Mouse (Mus musculus) megakaryocyte progenitor cell, adult 5-6 weeks (primary cell): ENCODE data around the gene Itih3. TPM values are rescaled to one million over a fixed set of nuclear protein-coding genes. Genes with fewer than 3 reads are reported as not detected.

Source experiments
- ATAC-seq: replicated peaks from 2 replicates; pipeline ENCODE4 v1.8.0; 2016; ENCODE audit warnings: mild to moderate bottlenecking, moderate TSS enrichment, inconsistent platforms; ENCODE audit not compliant: poor library complexity
- total RNA-seq, 2 experiments: library from RNA; stranded (forward) in 1 of 2; stranded (reverse) in 1 of 2; fragments of 157-497, 149-512 nt in 1 of 2; fragments of 200-1000 nt in 1 of 2; gene quantifications; 2 replicates each; pipeline versions ENCODE4 v1.2.3 to v1.2.4; 2015 to 2017

Gene Itih3
- total RNA-seq, 2 experiments from 2014 or later = not detected

GRCm38 (mm10) chr14:30865311-30865710 lies 58.2 kb downstream of the Itih3 start:
- peak; percentile 38 for ATAC-seq

- ATAC-seq = no peak
These were observed 61.2 kb downstream of the Itih3 start for GRCm38 (mm10) chr14:30862368-30862767.

GRCm38 (mm10) chr14:30861421-30862125 lies 62.0 kb downstream of the Itih3 start:
- ATAC-seq = no peak

Other genes with a start within 250 kb of the Itih3 start
- 11.1 and 12.1 TPM in 2 replicates for gene Sfmbt1, start 208.9 kb downstream of the Itih3 start, total RNA-seq (2015)
- 6.9 and 9.6 TPM in 2 replicates for gene Sfmbt1, start 208.9 kb downstream of the Itih3 start, total RNA-seq (2017)
- gene Tmem110, start 98.2 kb downstream of the Itih3 start, total RNA-seq (2015) = 7.1 and 10.9 TPM in 2 replicates
- 6.4 and 9.8 TPM in 2 replicates for gene Tmem110, start 98.2 kb downstream of the Itih3 start, total RNA-seq (2017)
- 0.47 and 0.49 TPM in 2 replicates for gene Mustn1, start 44.6 kb downstream of the Itih3 start, total RNA-seq (2015)
- gene Mustn1, start 44.6 kb downstream of the Itih3 start, total RNA-seq (2017) = 0.27 and 0.50 TPM in 2 replicates
- not detected in 2 replicates for gene Itih4, start 37.3 kb downstream of the Itih3 start, total RNA-seq (2015)
- not detected in 2 replicates for gene Itih4, start 37.3 kb downstream of the Itih3 start, total RNA-seq (2017)
- not detected in 2 replicates for gene Itih1, start 19.5 kb upstream of the Itih3 start, total RNA-seq (2015)
- not detected in 2 replicates for gene Itih1, start 19.5 kb upstream of the Itih3 start, total RNA-seq (2017)
- 8.5 and 8.8 TPM in 2 replicates for gene Nek4, start 27.6 kb upstream of the Itih3 start, total RNA-seq (2015)
- 12.2 and 13.8 TPM in 2 replicates for gene Nek4, start 27.6 kb upstream of the Itih3 start, total RNA-seq (2017)
- 54.2 and 64.4 TPM in 2 replicates for gene Glt8d1, start 77.6 kb upstream of the Itih3 start, total RNA-seq (2015)
- 29.2 and 37.7 TPM in 2 replicates for gene Glt8d1, start 77.6 kb upstream of the Itih3 start, total RNA-seq (2017)
- 257 and 280 TPM in 2 replicates for gene Spcs1, start 77.9 kb upstream of the Itih3 start, total RNA-seq (2015)
- gene Spcs1, start 77.9 kb upstream of the Itih3 start, total RNA-seq (2017) = 105 TPM in 2 replicates
- gene Pbrm1, start 95.4 kb upstream of the Itih3 start, total RNA-seq (2015) = 75.4 and 82.4 TPM in 2 replicates
- gene Pbrm1, start 95.4 kb upstream of the Itih3 start, total RNA-seq (2017) = 52.3 and 80.5 TPM in 2 replicates
- 365 and 481 TPM in 2 replicates for gene Gnl3, start 95.4 kb upstream of the Itih3 start, total RNA-seq (2015)
- 301 and 405 TPM in 2 replicates for gene Gnl3, start 95.4 kb upstream of the Itih3 start, total RNA-seq (2017)
- gene Smim4, start 205.2 kb upstream of the Itih3 start, total RNA-seq (2015) = 93.8 and 125 TPM in 2 replicates
- gene Smim4, start 205.2 kb upstream of the Itih3 start, total RNA-seq (2017) = 45.3 and 89.8 TPM in 2 replicates
- 90.7 and 110 TPM in 2 replicates for gene Nt5dc2, start 207.3 kb upstream of the Itih3 start, total RNA-seq (2015)
- 136 and 153 TPM in 2 replicates for gene Nt5dc2, start 207.3 kb upstream of the Itih3 start, total RNA-seq (2017)
- 3.2 and 6.7 TPM in 2 replicates for gene Stab1, start 244.9 kb upstream of the Itih3 start, total RNA-seq (2015)
- gene Stab1, start 244.9 kb upstream of the Itih3 start, total RNA-seq (2017) = 0.44 and 0.87 TPM in 2 replicates